Comparison of ENCODE assay signal across 14 mouse cellular contexts in genomic region chr3:130860315-130860714, GRCm38 (mm10).
"Had no signal": no experiment of that assay in that cellular context is flagged by ENCODE, and none has a peak within 500 bp of the region (broad histone marks: within the 10 kb centered on the region; RNA-seq: fewer than 3 reads in every experiment).

No protein-coding gene starts in this region.

- H3K9me3 ChIP-seq: limb, embryonic 12.5 days; liver, embryonic 15.5 days; megakaryocyte, embryonic 14.5 days had no signal

- H3K4me3 ChIP-seq: limb, embryonic 12.5 days; liver, embryonic 15.5 days; megakaryocyte, embryonic 14.5 days had no signal

- H3K27me3 ChIP-seq: limb, embryonic 12.5 days; liver, embryonic 15.5 days had no signal

- H3K9ac ChIP-seq: limb, embryonic 12.5 days; liver, embryonic 15.5 days had no signal

- DNase-seq: kidney, adult 8-10 months; kidney, postnatal 36 days; layer of hippocampus, adult 9-11 months; liver; right cerebral cortex, adult 18-20 months; right cerebral cortex, postnatal 25 days; thymus, postnatal 4 days had no signal

- H3K36me3 ChIP-seq: limb, embryonic 12.5 days; liver, embryonic 15.5 days had no signal

- H3K4me1 ChIP-seq: liver, embryonic 15.5 days; megakaryocyte, embryonic 14.5 days had no signal

- ATAC-seq: intestine, embryonic 16.5 days had no signal

- H3K27ac ChIP-seq: limb, embryonic 12.5 days; liver, embryonic 15.5 days; macrophage; stomach, postnatal 0 days had no signal

- H3K4me2 ChIP-seq: limb, embryonic 12.5 days; liver, embryonic 15.5 days; midbrain, embryonic 11.5 days had no signal
